Mouse (Mus musculus) brain, embryonic 14.5 days (tissue): ENCODE measurements around the gene Olfr1318.

Experiments used
- CTCF ChIP-seq: fragments of 200-500 bp; IDR thresholded peaks from 2 replicates; pipeline ENCODE4 v1.5.1; 2012; ENCODE audit warnings: inconsistent platforms, mild to moderate bottlenecking, moderate library complexity, borderline replicate concordance; ENCODE audit not compliant: insufficient read depth, insufficient read length; ENCODE audit errors: extremely low read depth
- POLR2A ChIP-seq: fragments of 200-500 bp; IDR thresholded peaks from 2 replicates; pipeline ENCODE4 v1.6.1; 2012; ENCODE audit warnings: mild to moderate bottlenecking, inconsistent platforms, borderline replicate concordance; ENCODE audit not compliant: poor library complexity, insufficient read depth, insufficient read length, severe bottlenecking; ENCODE audit errors: extremely low read depth

GRCm38 (mm10) chr2:112140029-112140428 lies 14.0 kb upstream of the Olfr1318 start, which contains the start of gene Olfr1317:
- TF ChIP-seq POLR2A: no peak
- TF ChIP-seq CTCF: no peak
